Mouse (Mus musculus): Measurements from ENCODE around the gene Hilpda. TPM values are rescaled to one million over a fixed set of nuclear protein-coding genes. Genes with fewer than 3 reads are reported as not detected.

Hilpda gene
- total and polyA plus RNA-seq, 2 experiments, result 2.5 to 5.8 TPM

GRCm38 (mm10) chr6:29266936-29267335 is 5.4 kb upstream of the Hilpda start:
- no peak overlapping the region for H3K9ac ChIP-seq (ENCODE audit: low read depth, low read length)
- H3K27ac ChIP-seq (replicated peaks; ENCODE audit: insufficient read depth, low read depth, low read length), result no peak overlapping the region
- no peaks in the 10 kb centered on the region for H3K36me3 ChIP-seq (ENCODE audit: control insufficient read depth, insufficient read depth, low read length)
- WGBS, result 24% methylated on average over 4 of the region's 4 CpGs
- H3K4me3 ChIP-seq (ENCODE audit: insufficient read depth, low read depth, low read length), result no peak overlapping the region
- peak; percentile 94 for DNase-seq (ENCODE audit: extremely low read depth, low read depth, low spot score)
- TF ChIP-seq POLR2A (IDR thresholded peaks at IDR 0.05; ENCODE audit: extremely low read depth, insufficient read depth, low read length) (no peak), CTCF (IDR thresholded peaks at IDR 0.05; ENCODE audit: low read depth, low read length) (no peak)
- no peaks in the 10 kb centered on the region for H3K79me2 ChIP-seq (ENCODE audit: control insufficient read depth, insufficient read depth, low read length)
- H3K4me1 ChIP-seq (ENCODE audit: control insufficient read depth, insufficient read depth, low read length), result peaks cover 14% of the 10 kb centered on the region
- H3K27me3 ChIP-seq (ENCODE audit: control insufficient read depth, insufficient read depth, low read length), result no peaks in the 10 kb centered on the region

GRCm38 (mm10) chr6:29269006-29269668 is 3.2 kb upstream of the Hilpda start:
- 38% methylated on average over 6 of the region's 6 CpGs for WGBS
- H3K27me3 ChIP-seq (ENCODE audit: control insufficient read depth, insufficient read depth, low read length), result no peaks in the 10 kb centered on the region
- TF ChIP-seq CTCF (IDR thresholded peaks at IDR 0.05; ENCODE audit: low read depth, low read length), result no peak
- TF ChIP-seq POLR2A (IDR thresholded peaks at IDR 0.05; ENCODE audit: extremely low read depth, insufficient read depth, low read length), result no peak
- H3K4me3 ChIP-seq (ENCODE audit: insufficient read depth, low read depth, low read length), result no peak overlapping the region
- H3K9ac ChIP-seq (ENCODE audit: low read depth, low read length), result no peak overlapping the region
- H3K36me3 ChIP-seq (ENCODE audit: control insufficient read depth, insufficient read depth, low read length), result no peaks in the 10 kb centered on the region
- peak; percentile 23 for DNase-seq (ENCODE audit: extremely low read depth, low read depth, low spot score)
- H3K79me2 ChIP-seq (ENCODE audit: control insufficient read depth, insufficient read depth, low read length), result no peaks in the 10 kb centered on the region
- peaks cover 14% of the 10 kb centered on the region for H3K4me1 ChIP-seq (ENCODE audit: control insufficient read depth, insufficient read depth, low read length)
- no peak overlapping the region for H3K27ac ChIP-seq (replicated peaks; ENCODE audit: insufficient read depth, low read depth, low read length)

GRCm38 (mm10) chr6:29270961-29271360 is 1.3 kb upstream of the Hilpda start:
- H3K4me3 ChIP-seq (ENCODE audit: insufficient read depth, low read depth, low read length), result no peak overlapping the region
- 1% methylated on average over 8 of the region's 8 CpGs for WGBS
- H3K27me3 ChIP-seq (ENCODE audit: control insufficient read depth, insufficient read depth, low read length), result no peaks in the 10 kb centered on the region
- 0 out of 2 replicates have a peak overlapping the region, but pooled peaks have one; percentile 5 for H3K27ac ChIP-seq (replicated peaks; ENCODE audit: insufficient read depth, low read depth, low read length)
- no peaks in the 10 kb centered on the region; the same call in 1 of the 2 replicates for H3K79me2 ChIP-seq (ENCODE audit: control insufficient read depth, insufficient read depth, low read length)
- H3K36me3 ChIP-seq (ENCODE audit: control insufficient read depth, insufficient read depth, low read length), result no peaks in the 10 kb centered on the region
- peaks cover 10% of the 10 kb centered on the region for H3K4me1 ChIP-seq (ENCODE audit: control insufficient read depth, insufficient read depth, low read length)
- TF ChIP-seq CTCF (IDR thresholded peaks at IDR 0.05; ENCODE audit: low read depth, low read length), result no peak
- no peak for TF ChIP-seq POLR2A (IDR thresholded peaks at IDR 0.05; ENCODE audit: extremely low read depth, insufficient read depth, low read length)
- peak; percentile 50 for DNase-seq (ENCODE audit: extremely low read depth, low read depth, low spot score)
- peak overlapping the region; percentile 37; the same call in 1 of the 2 replicates for H3K9ac ChIP-seq (ENCODE audit: low read depth, low read length)

- 98% methylated on average over 5 of the region's 5 CpGs for WGBS
- H3K9ac ChIP-seq (ENCODE audit: low read depth, low read length), result no peak overlapping the region
- no peaks in the 10 kb centered on the region for H3K27me3 ChIP-seq (ENCODE audit: control insufficient read depth, insufficient read depth, low read length)
Measured at GRCm38 (mm10) chr6:29276746-29277145, 4.5 kb downstream of the Hilpda start.

GRCm38 (mm10) chr6:29278513-29279267 is 6.4 kb downstream of the Hilpda start:
- DNase-seq (ENCODE audit: extremely low read depth, low read depth, low spot score), result peak; percentile 62
- H3K4me3 ChIP-seq (ENCODE audit: insufficient read depth, low read depth, low read length), result no peak overlapping the region
- no peak overlapping the region for H3K27ac ChIP-seq (replicated peaks; ENCODE audit: insufficient read depth, low read depth, low read length)
- 9% methylated on average over 8 of the region's 8 CpGs for WGBS
- TF ChIP-seq CTCF (IDR thresholded peaks at IDR 0.05; ENCODE audit: low read depth, low read length) (peak; percentile 67), POLR2A (IDR thresholded peaks at IDR 0.05; ENCODE audit: extremely low read depth, insufficient read depth, low read length) (no peak)
- no peaks in the 10 kb centered on the region for H3K36me3 ChIP-seq (ENCODE audit: control insufficient read depth, insufficient read depth, low read length)
- H3K27me3 ChIP-seq (ENCODE audit: control insufficient read depth, insufficient read depth, low read length), result no peaks in the 10 kb centered on the region
- H3K9ac ChIP-seq (ENCODE audit: low read depth, low read length), result no peak overlapping the region; the same call in 1 of the 2 replicates
- no peaks in the 10 kb centered on the region; the same call in 1 of the 2 replicates for H3K79me2 ChIP-seq (ENCODE audit: control insufficient read depth, insufficient read depth, low read length)
- H3K4me1 ChIP-seq (ENCODE audit: control insufficient read depth, insufficient read depth, low read length), result peaks cover 3% of the 10 kb centered on the region; the same call in 1 of the 2 replicates

More at GRCm38 (mm10) chr6:29276746-29277145, 4.5 kb downstream of the Hilpda start:
- Histone ChIP-seq H3K4me3 (ENCODE audit: insufficient read depth, low read depth, low read length) (no peak overlapping the region), H3K4me1 (ENCODE audit: control insufficient read depth, insufficient read depth, low read length) (peaks cover 5% of the 10 kb centered on the region; the same call in 1 of the 2 replicates), H3K36me3 (ENCODE audit: control insufficient read depth, insufficient read depth, low read length) (no peaks in the 10 kb centered on the region), H3K27ac (replicated peaks; ENCODE audit: insufficient read depth, low read depth, low read length) (no peak overlapping the region), H3K79me2 (ENCODE audit: control insufficient read depth, insufficient read depth, low read length) (no peaks in the 10 kb centered on the region; the same call in 1 of the 2 replicates)
- no peak for DNase-seq (ENCODE audit: extremely low read depth, low read depth, low spot score)
- TF ChIP-seq POLR2A (IDR thresholded peaks at IDR 0.05; ENCODE audit: extremely low read depth, insufficient read depth, low read length), result no peak
- no peak for TF ChIP-seq CTCF (IDR thresholded peaks at IDR 0.05; ENCODE audit: low read depth, low read length)
